Mouse (Mus musculus): ENCODE results near the gene Smpx. TPM values are rescaled to one million over a fixed set of nuclear protein-coding genes. Genes with fewer than 3 reads are reported as not detected.

The Smpx gene
- 0.09 TPM for polyA plus RNA-seq (2012; fragmentation: generic; extraction: Trizol)
- long read RNA-seq, experiment 1, partial matches to known transcripts = 0 of 2 reads
- long read RNA-seq, experiment 1, other reads (novel, unspliced or antisense) = 1 of 2 reads
- long read RNA-seq, experiment 2 = 0 reads

DNA sequence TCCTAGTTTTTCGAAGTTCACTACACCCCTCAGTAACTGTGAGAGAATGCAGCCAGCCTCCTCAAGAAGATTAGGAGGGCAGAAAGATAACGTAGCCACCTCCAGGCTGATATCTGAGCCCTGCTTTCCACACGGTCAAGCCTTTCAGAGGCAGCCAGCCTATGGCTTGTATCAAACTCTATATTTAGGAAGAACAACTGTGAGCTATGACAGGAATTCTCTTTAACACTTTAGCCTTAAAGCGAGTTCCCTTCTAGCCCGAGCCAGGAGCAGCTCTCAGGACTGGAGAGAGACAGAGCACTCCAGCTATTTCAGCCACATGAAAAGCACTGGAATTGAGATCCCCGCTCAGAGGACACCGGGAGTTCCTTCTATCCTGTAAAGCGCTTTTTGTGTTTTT is at the start of gene Smpx:
Gene Smpx, plus strand, starts transcription at position 49 of the 400 bp plus-strand sequence.
- Histone ChIP-seq H3K4me3 (ENCODE audit: insufficient read depth, poor library complexity, severe bottlenecking) (no peak within 1 kb of the TSS), H3K79me3 (ENCODE audit: low read depth) (no peaks in the 10 kb centered on the region), H3ac (ENCODE audit: control insufficient read depth, insufficient read length, low read depth) (no peak within 1 kb of the TSS), H3K79me2 (ENCODE audit: control insufficient read depth, insufficient read depth) (no peaks in the 10 kb centered on the region), H3K27me3 (ENCODE audit: control insufficient read depth, insufficient read depth, insufficient read length) (no peaks in the 10 kb centered on the region), H3K36me3 (ENCODE audit: control insufficient read depth, insufficient read depth) (no peaks in the 10 kb centered on the region)
- TF ChIP-seq CEBPB (IDR thresholded peaks at IDR 0.05; ENCODE audit: low read depth) = no peak
- TF ChIP-seq MAX (IDR thresholded peaks at IDR 0.05) = no peak
- no peak for TF ChIP-seq MYOG (IDR thresholded peaks at IDR 0.05; ENCODE audit: control insufficient read depth, extremely low read depth, insufficient read length)
- no peak for TF ChIP-seq FOSL1 (IDR thresholded peaks at IDR 0.05; ENCODE audit: insufficient read depth, low read length, poor library complexity, severe bottlenecking)
- TF ChIP-seq USF1 (IDR thresholded peaks at IDR 0.05; ENCODE audit: low read depth) = no peak
- TF ChIP-seq MYOD1 (IDR thresholded peaks at IDR 0.05; ENCODE audit: control insufficient read depth, insufficient read length, low read depth) = no peak
- TF ChIP-seq CTCF (IDR thresholded peaks at IDR 0.05; ENCODE audit: control insufficient read depth, insufficient read depth, insufficient read length) = no peak

DNA sequence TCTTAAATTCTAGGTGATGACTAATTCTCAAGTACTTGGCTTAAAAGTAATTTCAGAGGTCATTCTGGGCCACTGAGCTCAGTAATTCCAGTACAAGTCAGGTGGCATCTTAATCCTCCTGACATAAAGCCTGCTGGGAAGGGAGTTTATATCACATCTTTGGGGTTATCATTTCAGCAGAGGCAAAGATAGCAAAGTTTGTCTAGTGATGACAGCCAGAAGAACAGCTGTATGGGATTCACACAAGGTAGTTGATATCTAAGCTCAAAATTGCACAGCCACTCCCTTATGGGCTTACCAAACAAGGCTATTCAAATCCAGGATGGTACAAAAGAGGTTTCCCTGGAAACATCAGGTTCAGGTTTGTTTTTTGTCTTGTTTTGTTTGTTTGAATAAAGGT is 43.7 kb upstream of the Smpx start:
- no peak overlapping the region for H3ac ChIP-seq (ENCODE audit: control insufficient read depth, insufficient read length, low read depth)
- no peaks in the 10 kb centered on the region for H3K36me3 ChIP-seq (ENCODE audit: control insufficient read depth, insufficient read depth)

DNA sequence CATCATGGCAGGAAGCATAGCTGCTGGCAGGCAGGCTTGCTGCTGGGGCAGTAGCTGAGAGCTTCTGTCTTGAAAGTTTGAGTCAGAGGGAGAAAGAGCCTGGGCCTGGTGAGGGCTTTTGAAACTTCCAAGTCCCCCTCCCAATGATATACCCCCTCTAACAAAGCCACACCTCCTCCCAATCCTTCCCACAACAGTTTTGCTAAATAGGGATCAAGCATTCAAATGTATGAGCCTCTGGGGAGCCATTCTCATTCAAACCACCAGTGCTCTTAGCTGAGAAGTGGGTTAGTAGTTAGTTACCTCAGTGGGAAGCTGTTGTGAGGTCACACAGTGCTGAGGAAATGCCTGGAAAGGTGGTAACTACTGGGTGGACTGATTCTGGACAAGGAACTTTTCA is 41.4 kb upstream of the Smpx start:
- no peak overlapping the region for H3K4me3 ChIP-seq (ENCODE audit: insufficient read depth, poor library complexity, severe bottlenecking)
- TF ChIP-seq MYOG (IDR thresholded peaks at IDR 0.05; ENCODE audit: control insufficient read depth, extremely low read depth, insufficient read length) = no peak
- TF ChIP-seq USF1 (IDR thresholded peaks at IDR 0.05; ENCODE audit: low read depth) = no peak
- no peak for TF ChIP-seq CTCF (IDR thresholded peaks at IDR 0.05; ENCODE audit: control insufficient read depth, insufficient read depth, insufficient read length)
- TF ChIP-seq FOSL1 (IDR thresholded peaks at IDR 0.05; ENCODE audit: insufficient read depth, low read length, poor library complexity, severe bottlenecking) = no peak
- no peak for TF ChIP-seq MAX (IDR thresholded peaks at IDR 0.05)
- no peak for TF ChIP-seq MYOD1 (IDR thresholded peaks at IDR 0.05; ENCODE audit: control insufficient read depth, insufficient read length, low read depth)
- no peak for TF ChIP-seq CEBPB (IDR thresholded peaks at IDR 0.05; ENCODE audit: low read depth)
- H3K36me3 ChIP-seq (ENCODE audit: control insufficient read depth, insufficient read depth) = no peaks in the 10 kb centered on the region
- no peaks in the 10 kb centered on the region for H3K79me2 ChIP-seq (ENCODE audit: control insufficient read depth, insufficient read depth)
- no peaks in the 10 kb centered on the region for H3K27me3 ChIP-seq (ENCODE audit: control insufficient read depth, insufficient read depth, insufficient read length)
- no peak overlapping the region for H3ac ChIP-seq (ENCODE audit: control insufficient read depth, insufficient read length, low read depth)
- no peaks in the 10 kb centered on the region for H3K79me3 ChIP-seq (ENCODE audit: low read depth)

More for the DNA sequence above, 43.7 kb upstream of the Smpx start:
- Histone ChIP-seq H3K27me3 (ENCODE audit: control insufficient read depth, insufficient read depth, insufficient read length) (no peaks in the 10 kb centered on the region), H3K79me3 (ENCODE audit: low read depth) (no peaks in the 10 kb centered on the region), H3K4me3 (ENCODE audit: insufficient read depth, poor library complexity, severe bottlenecking) (no peak overlapping the region), H3K79me2 (ENCODE audit: control insufficient read depth, insufficient read depth) (no peaks in the 10 kb centered on the region)
- TF ChIP-seq CEBPB (IDR thresholded peaks at IDR 0.05; ENCODE audit: low read depth) = no peak
- no peak for TF ChIP-seq USF1 (IDR thresholded peaks at IDR 0.05; ENCODE audit: low read depth)
- no peak for TF ChIP-seq CTCF (IDR thresholded peaks at IDR 0.05; ENCODE audit: control insufficient read depth, insufficient read depth, insufficient read length)
- no peak for TF ChIP-seq MYOG (IDR thresholded peaks at IDR 0.05; ENCODE audit: control insufficient read depth, extremely low read depth, insufficient read length)
- no peak for TF ChIP-seq FOSL1 (IDR thresholded peaks at IDR 0.05; ENCODE audit: insufficient read depth, low read length, poor library complexity, severe bottlenecking)
- no peak for TF ChIP-seq MAX (IDR thresholded peaks at IDR 0.05)
- no peak for TF ChIP-seq MYOD1 (IDR thresholded peaks at IDR 0.05; ENCODE audit: control insufficient read depth, insufficient read length, low read depth)

DNA sequence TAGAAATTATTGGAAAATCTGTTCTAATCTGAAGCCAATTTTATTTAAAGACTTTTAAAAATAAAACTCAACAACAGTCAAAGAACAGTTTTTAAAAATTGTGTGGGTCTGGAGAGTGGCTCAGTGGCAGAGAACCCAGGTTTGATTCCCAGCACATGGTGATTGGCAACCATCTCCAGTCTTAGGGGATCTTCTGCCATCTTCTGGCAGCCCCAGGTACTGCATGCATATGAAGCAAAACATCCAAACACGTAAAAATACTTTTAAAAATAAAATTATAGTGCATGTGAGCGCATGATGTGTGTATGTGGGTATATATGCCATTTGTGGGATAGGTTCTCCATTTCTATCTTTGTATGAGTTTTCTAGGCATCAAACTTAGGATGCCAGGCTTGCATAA is 26.9 kb upstream of the Smpx start:
- Histone ChIP-seq H3ac (ENCODE audit: control insufficient read depth, insufficient read length, low read depth) (no peak overlapping the region), H3K79me3 (ENCODE audit: low read depth) (no peaks in the 10 kb centered on the region), H3K4me3 (ENCODE audit: insufficient read depth, poor library complexity, severe bottlenecking) (no peak overlapping the region), H3K36me3 (ENCODE audit: control insufficient read depth, insufficient read depth) (no peaks in the 10 kb centered on the region), H3K27me3 (ENCODE audit: control insufficient read depth, insufficient read depth, insufficient read length) (no peaks in the 10 kb centered on the region), H3K79me2 (ENCODE audit: control insufficient read depth, insufficient read depth) (no peaks in the 10 kb centered on the region)
- TF ChIP-seq MYOD1 (IDR thresholded peaks at IDR 0.05; ENCODE audit: control insufficient read depth, insufficient read length, low read depth) (no peak), USF1 (IDR thresholded peaks at IDR 0.05; ENCODE audit: low read depth) (no peak), MAX (IDR thresholded peaks at IDR 0.05) (no peak)

DNA sequence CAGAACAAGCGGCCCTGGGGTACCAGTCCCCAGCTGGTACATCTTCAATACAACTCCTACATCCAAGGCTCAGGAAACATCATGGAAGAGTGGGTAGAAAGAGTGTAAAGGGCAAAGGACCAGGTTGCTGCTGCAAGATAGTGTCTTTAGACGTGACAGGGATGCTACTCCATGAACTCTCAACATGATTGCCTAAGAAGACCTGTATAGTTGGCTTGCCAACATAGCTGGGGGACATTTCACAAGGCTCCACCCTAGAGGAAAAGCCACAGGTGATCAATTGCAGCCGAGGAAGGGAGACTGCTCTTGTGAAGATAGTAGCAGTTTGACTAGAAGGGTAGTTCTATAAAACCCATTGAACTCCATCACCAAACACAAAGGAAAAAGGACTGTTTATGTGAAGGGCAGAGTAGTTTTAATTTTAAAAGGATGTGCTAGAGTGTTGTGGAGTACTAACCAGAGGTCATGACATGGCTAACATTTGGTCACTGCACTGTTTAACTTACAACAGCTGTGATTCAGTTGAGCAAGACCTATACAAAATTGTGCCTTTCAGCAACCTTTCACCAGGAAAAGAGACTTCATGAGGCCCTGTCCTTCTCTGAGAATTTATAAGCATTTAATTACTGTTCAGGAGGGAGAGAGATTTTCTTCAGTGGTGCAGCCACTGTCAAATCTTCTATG is 23.9 kb upstream of the Smpx start:
- Histone ChIP-seq H3K79me2 (ENCODE audit: control insufficient read depth, insufficient read depth) (no peaks in the 10 kb centered on the region), H3K79me3 (ENCODE audit: low read depth) (no peaks in the 10 kb centered on the region), H3K36me3 (ENCODE audit: control insufficient read depth, insufficient read depth) (no peaks in the 10 kb centered on the region), H3K4me3 (ENCODE audit: insufficient read depth, poor library complexity, severe bottlenecking) (no peak overlapping the region), H3K27me3 (ENCODE audit: control insufficient read depth, insufficient read depth, insufficient read length) (no peaks in the 10 kb centered on the region), H3ac (ENCODE audit: control insufficient read depth, insufficient read length, low read depth) (no peak overlapping the region)
- TF ChIP-seq USF1 (IDR thresholded peaks at IDR 0.05; ENCODE audit: low read depth) = no peak
- TF ChIP-seq MAX (IDR thresholded peaks at IDR 0.05) = no peak
- TF ChIP-seq CEBPB (IDR thresholded peaks at IDR 0.05; ENCODE audit: low read depth) = no peak
- no peak for TF ChIP-seq FOSL1 (IDR thresholded peaks at IDR 0.05; ENCODE audit: insufficient read depth, low read length, poor library complexity, severe bottlenecking)
- TF ChIP-seq MYOD1 (IDR thresholded peaks at IDR 0.05; ENCODE audit: control insufficient read depth, insufficient read length, low read depth) = no peak
- no peak for TF ChIP-seq CTCF (IDR thresholded peaks at IDR 0.05; ENCODE audit: control insufficient read depth, insufficient read depth, insufficient read length)
- no peak for TF ChIP-seq MYOG (IDR thresholded peaks at IDR 0.05; ENCODE audit: control insufficient read depth, extremely low read depth, insufficient read length)

Data from C2C12 (cell line).